Mouse (Mus musculus): ENCODE data around the gene Auh.

DNA sequence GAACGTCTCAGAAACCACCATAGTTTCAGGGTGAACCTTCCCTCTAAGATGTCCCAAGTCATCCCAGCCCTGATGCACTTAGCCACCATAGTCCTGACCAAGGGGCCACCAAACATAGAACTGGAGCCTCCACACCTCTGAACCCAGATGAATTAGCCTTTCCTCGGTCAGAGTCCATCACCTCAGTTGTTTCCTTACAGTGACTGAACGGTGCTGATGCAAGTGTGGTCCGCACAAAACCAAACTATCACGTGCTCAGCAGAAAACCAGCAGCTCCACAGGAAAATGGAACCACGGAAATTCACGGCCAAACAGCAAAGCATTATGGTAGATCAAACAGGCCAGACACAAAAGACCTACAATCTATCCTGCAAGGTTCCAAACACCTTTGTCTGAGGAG lies 15.6 kb downstream of the Auh start:
- TF ChIP-seq CTCF (IDR thresholded peaks at IDR 0.05; ENCODE audit: extremely low read depth, insufficient read length, insufficient replicate concordance, low read depth, low read length) = no peak
- no peak for TF ChIP-seq POLR2A (IDR thresholded peaks at IDR 0.05; ENCODE audit: low read depth, low read length)

All from small intestine, adult 2 months (tissue).